Mouse (Mus musculus) v-Abl transformed pro-B cells (cell line): Measurements from ENCODE around the gene Wdr59.

ENCODE experiments used
- in situ Hi-C, 2 experiments: fragments of 400-800 bp; cut with MboI; formaldehyde crosslinking; loops; one replicate each; pipeline ENCODE4 v1.15.1; 2025; ENCODE audit not compliant: unreplicated experiment in 2 of 2

Wdr59 gene

GRCm38 (mm10) chr8:111521713-111522429, at the start of gene Wdr59:
Gene Wdr59, minus strand, starts transcription at chr8:111522092.
- in situ Hi-C loops, result loop anchor here (25.0 kb wide), 3 partner anchors 315 to 490 kb away; partner anchors contain the start of genes Adat1 (in 1 of the 2), Gm6793 (in 1 of the 2), Kars (in 1 of the 2) and Terf2ip (in 1 of the 2)

GRCm38 (mm10) chr8:111571661-111572060, 49.8 kb upstream of the Wdr59 start:
- in situ Hi-C loops, result no loop called here

- in situ Hi-C loops, result no loop called here
Observed at GRCm38 (mm10) chr8:111570432-111570831, 48.5 kb upstream of the Wdr59 start.

GRCm38 (mm10) chr8:111569926-111570325, 48.0 kb upstream of the Wdr59 start:
- in situ Hi-C loops, result no loop called here

- in situ Hi-C loops, result no loop called here
Observed at GRCm38 (mm10) chr8:111568029-111568428, 46.1 kb upstream of the Wdr59 start.

GRCm38 (mm10) chr8:111567571-111567970, 45.7 kb upstream of the Wdr59 start:
- in situ Hi-C loops, result no loop called here

- in situ Hi-C loops, result no loop called here
Observed at GRCm38 (mm10) chr8:111566326-111566725, 44.4 kb upstream of the Wdr59 start.

GRCm38 (mm10) chr8:111565784-111566191, 43.9 kb upstream of the Wdr59 start:
- in situ Hi-C loops, result no loop called here

- in situ Hi-C loops, result no loop called here
Observed at GRCm38 (mm10) chr8:111564093-111564492, 42.2 kb upstream of the Wdr59 start.

- in situ Hi-C loops, result no loop called here
Observed at GRCm38 (mm10) chr8:111563687-111564086, 41.8 kb upstream of the Wdr59 start.

- in situ Hi-C loops, result no loop called here
Observed at GRCm38 (mm10) chr8:111563075-111563474, 41.2 kb upstream of the Wdr59 start.

GRCm38 (mm10) chr8:111562274-111562803, 40.4 kb upstream of the Wdr59 start:
- in situ Hi-C loops, result no loop called here

GRCm38 (mm10) chr8:111561824-111562223, 39.9 kb upstream of the Wdr59 start:
- in situ Hi-C loops, result no loop called here

GRCm38 (mm10) chr8:111551511-111552130, 29.7 kb upstream of the Wdr59 start:
- in situ Hi-C loops, result loop anchor here in 1 of 2 experiments (5.0 kb wide), 1 partner anchor 46 kb away; no protein-coding TSS in a partner anchor

- in situ Hi-C loops, result loop anchor here in 1 of 2 experiments (5.0 kb wide), 1 partner anchor 47 kb away; no protein-coding TSS in a partner anchor
Observed at GRCm38 (mm10) chr8:111550002-111550870, 28.3 kb upstream of the Wdr59 start.

GRCm38 (mm10) chr8:111548201-111548600, 26.3 kb upstream of the Wdr59 start:
- in situ Hi-C loops, result no loop called here

- in situ Hi-C loops, result no loop called here
Observed at GRCm38 (mm10) chr8:111547144-111547543, 25.3 kb upstream of the Wdr59 start.

GRCm38 (mm10) chr8:111545406-111546156, 23.7 kb upstream of the Wdr59 start:
- in situ Hi-C loops, result no loop called here

- in situ Hi-C loops, result no loop called here
Observed at GRCm38 (mm10) chr8:111543712-111544380, 22.0 kb upstream of the Wdr59 start.
